Mouse (Mus musculus) thymus, adult 2 months (tissue): Measurements from ENCODE around the gene Minar1.

Source experiments
- CTCF ChIP-seq: fragments of 200-500 bp; IDR thresholded peaks from 2 replicates; pipeline ENCODE4 v1.5.1; 2012; ENCODE audit warnings: mild to moderate bottlenecking, control low read depth, low read length, moderate library complexity, borderline replicate concordance; ENCODE audit not compliant: control insufficient read depth, poor library complexity, insufficient read depth; ENCODE audit errors: extremely low read depth
- POLR2A ChIP-seq: fragments of 200-500 bp; IDR thresholded peaks from 2 replicates; pipeline ENCODE4 v1.6.1; 2012; ENCODE audit warnings: mild to moderate bottlenecking, low read length, control low read depth, moderate library complexity; ENCODE audit not compliant: control insufficient read depth, poor library complexity, insufficient read depth; ENCODE audit errors: extremely low read depth

DNA sequence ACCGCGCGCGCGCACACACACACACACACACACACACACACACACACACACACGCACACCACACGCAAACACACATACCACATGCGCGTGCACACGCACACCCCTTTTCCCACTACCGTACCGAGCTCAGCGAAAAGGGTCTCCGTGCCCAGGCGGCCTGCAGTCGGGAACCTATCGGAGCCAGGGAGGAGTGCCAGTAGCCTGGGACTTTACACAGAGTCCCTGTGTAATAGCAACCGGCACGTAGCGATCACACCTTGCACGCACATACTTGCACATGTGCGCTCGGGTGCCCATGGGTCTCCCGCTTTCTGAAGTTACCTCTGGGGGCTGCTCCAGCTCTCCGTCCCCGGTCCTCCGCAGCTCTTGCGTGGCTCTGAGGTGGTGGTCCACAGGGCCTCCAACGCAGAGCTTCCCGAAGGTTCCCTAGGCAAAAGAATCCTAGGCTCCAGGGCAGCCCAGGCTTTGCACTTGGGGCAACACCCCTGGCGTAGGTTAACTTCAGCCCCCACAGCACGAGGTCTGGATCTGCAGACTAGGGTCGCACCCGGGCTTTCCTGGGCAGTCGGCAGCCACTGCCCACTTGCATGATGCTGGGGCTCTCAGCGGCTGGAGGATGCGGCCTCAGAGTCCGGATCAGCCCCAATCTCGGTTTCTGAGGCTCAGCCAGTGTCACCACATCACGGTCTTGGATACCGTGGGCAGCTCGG, 474 bp downstream of the Minar1 start:
- TF ChIP-seq CTCF (no peak), POLR2A (no peak)
